Mouse (Mus musculus) cortical plate, adult 2 months (tissue): ENCODE measurements at regions not wholly inside any gene's neighbourhood (a gene's known extent, or its start where the extent isn't known, plus 50 kb on each side); places are given as distances from the start of the nearest gene placed in this dataset.

Experiments used
- H3K27ac ChIP-seq: fragments of 200-500 bp; 2 replicates; pipeline ENCODE4 v1.5.1; 2012; ENCODE audit warnings: low read length, control low read depth, inconsistent platforms; ENCODE audit not compliant: insufficient read depth
- H3K4me1 ChIP-seq: fragments of 200-500 bp; 2 replicates; pipeline ENCODE4 v1.6.1; 2011; ENCODE audit warnings: low read length; ENCODE audit not compliant: control insufficient read depth, insufficient read depth
- H3K4me3 ChIP-seq: fragments of 200-500 bp; 2 replicates; pipeline ENCODE4 v1.5.1; 2011; ENCODE audit warnings: mild to moderate bottlenecking, low read length, control low read depth; ENCODE audit not compliant: insufficient read depth
- CTCF ChIP-seq: fragments of 200-500 bp; IDR thresholded peaks from 2 replicates; pipeline ENCODE4 v1.5.1; 2011; ENCODE audit warnings: mild to moderate bottlenecking, control low read depth, low read length; ENCODE audit not compliant: insufficient read depth; ENCODE audit errors: extremely low read depth
- POLR2A ChIP-seq: fragments of 200-500 bp; IDR thresholded peaks from 2 replicates; pipeline ENCODE4 v1.6.1; 2011; ENCODE audit warnings: mild to moderate bottlenecking, low read length, control low read depth; ENCODE audit not compliant: insufficient read depth; ENCODE audit errors: extremely low read depth

GRCm38 (mm10) chr4:53320735-53321449 is 119.3 kb upstream of the Slc44a1 start:
- no peak overlapping the region for H3K4me3 ChIP-seq
- H3K27ac ChIP-seq: no peak overlapping the region
- H3K4me1 ChIP-seq: no peaks in the 10 kb centered on the region; the same call in none of the 2 replicates
- no peak for TF ChIP-seq CTCF
- TF ChIP-seq POLR2A: no peak

- H3K4me1 ChIP-seq: no peaks in the 10 kb centered on the region; the same call in none of the 2 replicates
- H3K27ac ChIP-seq: no peak overlapping the region
- no peak for TF ChIP-seq POLR2A
- no peak for TF ChIP-seq CTCF
- no peak overlapping the region for H3K4me3 ChIP-seq
Measured at GRCm38 (mm10) chr4:53319051-53319450, 121.2 kb upstream of the Slc44a1 start.

GRCm38 (mm10) chr4:53318181-53318580 is 122.0 kb upstream of the Slc44a1 start:
- TF ChIP-seq CTCF: no peak
- no peak for TF ChIP-seq POLR2A
- no peaks in the 10 kb centered on the region; the same call in none of the 2 replicates for H3K4me1 ChIP-seq
- H3K4me3 ChIP-seq: no peak overlapping the region
- no peak overlapping the region for H3K27ac ChIP-seq

GRCm38 (mm10) chr4:53317453-53317824 is 122.8 kb upstream of the Slc44a1 start:
- Histone ChIP-seq H3K4me3 (no peak overlapping the region), H3K4me1 (no peaks in the 10 kb centered on the region; the same call in none of the 2 replicates), H3K27ac (no peak overlapping the region)
- TF ChIP-seq CTCF (no peak), POLR2A (no peak)

- TF ChIP-seq POLR2A: no peak
- no peak for TF ChIP-seq CTCF
- no peak overlapping the region for H3K4me3 ChIP-seq
- no peaks in the 10 kb centered on the region; the same call in none of the 2 replicates for H3K4me1 ChIP-seq
- no peak overlapping the region for H3K27ac ChIP-seq
Measured at GRCm38 (mm10) chr4:53316796-53317452, 123.3 kb upstream of the Slc44a1 start.

GRCm38 (mm10) chr4:53315876-53316762 is 124.1 kb upstream of the Slc44a1 start:
- no peak overlapping the region for H3K4me3 ChIP-seq
- H3K27ac ChIP-seq: no peak overlapping the region
- no peaks in the 10 kb centered on the region; the same call in none of the 2 replicates for H3K4me1 ChIP-seq
- TF ChIP-seq POLR2A (no peak), CTCF (no peak)

GRCm38 (mm10) chr4:53315121-53315875 is 124.9 kb upstream of the Slc44a1 start:
- H3K27ac ChIP-seq: no peak overlapping the region
- H3K4me1 ChIP-seq: no peaks in the 10 kb centered on the region; the same call in 1 of the 2 replicates
- H3K4me3 ChIP-seq: no peak overlapping the region
- TF ChIP-seq POLR2A (no peak), CTCF (no peak)

- TF ChIP-seq POLR2A (no peak), CTCF (no peak)
- Histone ChIP-seq H3K4me3 (no peak overlapping the region), H3K27ac (no peak overlapping the region), H3K4me1 (no peaks in the 10 kb centered on the region; the same call in 1 of the 2 replicates)
Measured at GRCm38 (mm10) chr4:53314076-53314475, 126.1 kb upstream of the Slc44a1 start.

- Histone ChIP-seq H3K4me1 (no peaks in the 10 kb centered on the region; the same call in 1 of the 2 replicates), H3K27ac (no peak overlapping the region), H3K4me3 (no peak overlapping the region)
- TF ChIP-seq POLR2A: no peak
- no peak for TF ChIP-seq CTCF
Measured at GRCm38 (mm10) chr4:53307121-53307520, 133.1 kb upstream of the Slc44a1 start.
